Mouse (Mus musculus): Measurements from ENCODE around the gene Mok. TPM values are rescaled to one million over a fixed set of nuclear protein-coding genes. Genes with fewer than 3 reads are reported as not detected.

Gene Mok
- total RNA-seq, 1 experiment, result 14.9 TPM

- Histone ChIP-seq H3K9ac (ENCODE audit: insufficient read depth, low read depth, low read length, poor library complexity, severe bottlenecking) (peak overlapping the region; percentile 9; the same call in 1 of the 2 replicates), H3K9me3 (ENCODE audit: control insufficient read depth, insufficient read depth, low read depth, low read length) (no peaks in the 10 kb centered on the region), H3K36me3 (ENCODE audit: control insufficient read depth, insufficient read depth, low read length, poor library complexity, severe bottlenecking) (peaks cover 2% of the 10 kb centered on the region; the same call in 1 of the 2 replicates), H3K4me3 (ENCODE audit: insufficient read depth in 1 of 2, low read depth in 1 of 2, low read length in 2 of 2, poor library complexity in 1 of 2, severe bottlenecking in 1 of 2) (no peak overlapping the region), H3K4me1 (ENCODE audit: control insufficient read depth in 2 of 2, insufficient read depth in 2 of 2, low read length in 2 of 2, poor library complexity in 1 of 2) (peaks cover 16 to 20% of the 10 kb centered on the region in 2 experiments), H3K27ac (ENCODE audit: insufficient read depth, low read depth, low read length, poor library complexity, severe bottlenecking) (peak overlapping the region; percentile 29; the same call in 1 of the 2 replicates)
- in situ Hi-C loops (cut with MboI; ENCODE audit: low sequenced_read_pairs in 2 of 2, unreplicated experiment in 2 of 2), result loop anchor here in 1 of 2 experiments (25.0 kb wide), 1 partner anchor 398 kb away; the partner anchor contains the start of gene Ppp2r5c
- no peak for DNase-seq (ENCODE audit: low read depth, low spot score)
- TF ChIP-seq CHD2 (IDR thresholded peaks at IDR 0.05; ENCODE audit: low read depth, low read length), result no peak
- TF ChIP-seq HCFC1 (IDR thresholded peaks at IDR 0.05; ENCODE audit: borderline replicate concordance, insufficient read depth, low read length), result no peak
- no peak for TF ChIP-seq ZC3H11A (IDR thresholded peaks at IDR 0.05; ENCODE audit: borderline replicate concordance, low read depth, low read length)
- no peak for TF ChIP-seq ZNF384 (IDR thresholded peaks at IDR 0.05; ENCODE audit: low read depth, low read length)
- no peak for TF ChIP-seq MAFK (IDR thresholded peaks at IDR 0.05; ENCODE audit: insufficient read depth, low read depth, low read length)
These were observed 5.6 kb downstream of the Mok start for GRCm38 (mm10) chr12:110835182-110835581.

DNA sequence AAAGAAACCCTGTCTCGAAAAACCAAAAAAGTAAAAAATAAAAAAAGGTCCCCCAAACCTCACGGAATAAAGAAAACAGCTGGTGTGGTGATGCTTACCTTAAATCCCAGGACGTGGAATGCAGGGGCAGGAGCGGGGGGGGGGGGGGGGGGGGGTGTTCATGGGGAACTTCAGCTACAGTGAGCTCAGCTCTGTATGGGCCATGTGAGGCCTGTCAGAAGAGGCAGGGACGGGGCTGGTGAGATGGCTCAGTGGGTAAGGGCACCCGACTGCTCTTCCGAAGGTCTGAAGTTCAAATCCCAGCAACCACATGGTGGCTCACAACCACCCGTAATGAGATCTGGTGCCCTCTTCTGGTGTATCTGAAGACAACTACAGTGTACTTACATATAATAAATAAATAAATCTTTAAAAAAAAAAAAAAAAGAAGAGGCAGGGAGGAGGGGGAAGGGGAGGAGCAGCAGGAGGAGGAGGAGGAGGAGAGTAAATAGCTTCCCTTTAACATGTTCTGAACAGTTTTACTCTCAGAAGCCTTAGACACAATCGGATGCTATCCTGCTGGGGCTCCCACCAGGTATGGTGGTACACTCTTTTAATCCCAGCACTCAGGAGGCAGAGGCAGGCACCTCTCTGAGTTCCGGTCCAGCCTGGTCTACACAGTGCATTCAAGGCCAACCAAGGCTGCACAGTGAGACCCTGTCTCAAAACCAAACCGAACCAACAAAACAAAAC is 10.3 kb downstream of the Mok start:
- DNase-seq (ENCODE audit: low read depth, low spot score), result no peak
- Histone ChIP-seq H3K9ac (ENCODE audit: insufficient read depth, low read depth, low read length, poor library complexity, severe bottlenecking) (no peak overlapping the region), H3K36me3 (ENCODE audit: control insufficient read depth, insufficient read depth, low read length, poor library complexity, severe bottlenecking) (peaks cover 9% of the 10 kb centered on the region), H3K27ac (ENCODE audit: insufficient read depth, low read depth, low read length, poor library complexity, severe bottlenecking) (peak overlapping the region; percentile 14; the same call in 1 of the 2 replicates), H3K4me1 (ENCODE audit: control insufficient read depth in 2 of 2, insufficient read depth in 2 of 2, low read length in 2 of 2, poor library complexity in 1 of 2) (peaks cover 7 to 13% of the 10 kb centered on the region in 2 experiments; a peak in 3 of 4 replicates), H3K9me3 (ENCODE audit: control insufficient read depth, insufficient read depth, low read depth, low read length) (no peaks in the 10 kb centered on the region), H3K4me3 (ENCODE audit: insufficient read depth in 1 of 2, low read depth in 1 of 2, low read length in 2 of 2, poor library complexity in 1 of 2, severe bottlenecking in 1 of 2) (no peak overlapping the region)
- in situ Hi-C loops (cut with MboI; ENCODE audit: low sequenced_read_pairs in 2 of 2, unreplicated experiment in 2 of 2), result loop anchor here in 1 of 2 experiments (25.0 kb wide), 1 partner anchor 393 kb away; the partner anchor contains the start of gene Ppp2r5c
- TF ChIP-seq HCFC1 (IDR thresholded peaks at IDR 0.05; ENCODE audit: borderline replicate concordance, insufficient read depth, low read length), result no peak
- TF ChIP-seq ZNF384 (IDR thresholded peaks at IDR 0.05; ENCODE audit: low read depth, low read length), result peak; percentile 70; the same call in 1 of the 2 replicates

DNA sequence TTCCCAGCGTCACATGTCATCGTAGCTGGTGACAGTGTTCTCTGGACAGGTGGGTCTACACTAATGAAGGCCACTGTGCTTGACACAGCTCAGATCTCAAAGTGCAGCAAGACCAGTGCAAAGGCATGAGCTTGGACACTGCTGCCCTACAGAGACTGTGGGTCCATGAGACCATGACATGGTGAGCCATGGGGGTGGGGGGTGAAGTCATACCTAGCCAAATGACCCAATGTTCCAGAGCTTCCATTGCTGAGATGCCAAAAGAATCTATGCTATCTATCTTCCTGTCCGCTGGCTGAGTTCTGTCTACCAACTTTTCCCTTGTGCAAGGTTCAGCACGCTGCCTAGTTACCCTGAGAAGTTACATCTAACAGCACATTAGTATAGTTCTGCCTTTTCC is 11.8 kb downstream of the Mok start:
- no peak for TF ChIP-seq MAFK (IDR thresholded peaks at IDR 0.05; ENCODE audit: insufficient read depth, low read depth, low read length)
- no peak for TF ChIP-seq HCFC1 (IDR thresholded peaks at IDR 0.05; ENCODE audit: borderline replicate concordance, insufficient read depth, low read length)
- no peak for TF ChIP-seq CHD2 (IDR thresholded peaks at IDR 0.05; ENCODE audit: low read depth, low read length)
- no peak for TF ChIP-seq ZNF384 (IDR thresholded peaks at IDR 0.05; ENCODE audit: low read depth, low read length)
- TF ChIP-seq ZC3H11A (IDR thresholded peaks at IDR 0.05; ENCODE audit: borderline replicate concordance, low read depth, low read length), result no peak
- in situ Hi-C loops (cut with MboI; ENCODE audit: low sequenced_read_pairs in 2 of 2, unreplicated experiment in 2 of 2), result loop anchor here in 1 of 2 experiments (25.0 kb wide), 1 partner anchor 392 kb away; the partner anchor contains the start of gene Ppp2r5c
- Histone ChIP-seq H3K36me3 (ENCODE audit: control insufficient read depth, insufficient read depth, low read length, poor library complexity, severe bottlenecking) (peaks cover 9% of the 10 kb centered on the region), H3K9ac (ENCODE audit: insufficient read depth, low read depth, low read length, poor library complexity, severe bottlenecking) (no peak overlapping the region), H3K9me3 (ENCODE audit: control insufficient read depth, insufficient read depth, low read depth, low read length) (no peaks in the 10 kb centered on the region), H3K27ac (ENCODE audit: insufficient read depth, low read depth, low read length, poor library complexity, severe bottlenecking) (no peak overlapping the region), H3K4me1 (ENCODE audit: control insufficient read depth in 2 of 2, insufficient read depth in 2 of 2, low read length in 2 of 2, poor library complexity in 1 of 2) (peaks cover 2 to 3% of the 10 kb centered on the region in 2 experiments; a peak in 3 of 4 replicates), H3K4me3 (ENCODE audit: insufficient read depth in 1 of 2, low read depth in 1 of 2, low read length in 2 of 2, poor library complexity in 1 of 2, severe bottlenecking in 1 of 2) (no peak overlapping the region)
- no peak for DNase-seq (ENCODE audit: low read depth, low spot score)

DNA sequence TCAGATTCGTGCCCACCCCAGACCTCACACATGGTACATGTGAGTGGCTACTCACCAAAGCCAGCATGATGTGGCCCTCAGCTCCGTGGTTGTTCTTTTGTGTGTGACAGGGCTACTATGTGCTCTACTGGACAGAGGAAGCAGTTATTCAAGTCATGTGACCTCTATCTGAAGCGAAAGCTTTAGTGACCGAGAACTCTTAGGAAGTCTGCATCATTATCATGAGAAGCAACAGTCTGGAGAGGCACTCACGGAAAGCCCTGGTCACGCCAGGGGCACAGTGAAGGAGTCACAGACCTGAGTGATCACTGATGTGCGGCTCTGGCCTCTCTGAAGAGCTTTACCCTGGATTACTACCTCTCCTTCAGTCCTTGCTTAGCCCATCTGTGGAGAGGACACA is 18.4 kb downstream of the Mok start:
- DNase-seq (ENCODE audit: low read depth, low spot score), result no peak
- Histone ChIP-seq H3K4me3 (ENCODE audit: insufficient read depth in 1 of 2, low read depth in 1 of 2, low read length in 2 of 2, poor library complexity in 1 of 2, severe bottlenecking in 1 of 2) (no peak overlapping the region), H3K4me1 (ENCODE audit: control insufficient read depth in 2 of 2, insufficient read depth in 2 of 2, low read length in 2 of 2, poor library complexity in 1 of 2) (no peaks in the 10 kb centered on the region), H3K9me3 (ENCODE audit: control insufficient read depth, insufficient read depth, low read depth, low read length) (no peaks in the 10 kb centered on the region), H3K36me3 (ENCODE audit: control insufficient read depth, insufficient read depth, low read length, poor library complexity, severe bottlenecking) (peaks cover 7% of the 10 kb centered on the region; the same call in 1 of the 2 replicates), H3K9ac (ENCODE audit: insufficient read depth, low read depth, low read length, poor library complexity, severe bottlenecking) (no peak overlapping the region), H3K27ac (ENCODE audit: insufficient read depth, low read depth, low read length, poor library complexity, severe bottlenecking) (no peak overlapping the region)
- TF ChIP-seq ZC3H11A (IDR thresholded peaks at IDR 0.05; ENCODE audit: borderline replicate concordance, low read depth, low read length) (no peak), MAFK (IDR thresholded peaks at IDR 0.05; ENCODE audit: insufficient read depth, low read depth, low read length) (no peak), ZNF384 (IDR thresholded peaks at IDR 0.05; ENCODE audit: low read depth, low read length) (no peak), HCFC1 (IDR thresholded peaks at IDR 0.05; ENCODE audit: borderline replicate concordance, insufficient read depth, low read length) (no peak), CHD2 (IDR thresholded peaks at IDR 0.05; ENCODE audit: low read depth, low read length) (no peak)
- in situ Hi-C loops (cut with MboI; ENCODE audit: low sequenced_read_pairs in 2 of 2, unreplicated experiment in 2 of 2), result no loop called here

Data from ES-E14 (cell line).